Mouse (Mus musculus) kidney, adult 11 months (tissue): ENCODE results near the gene Ccdc157.

Experiments used
- DNase-seq: peaks from one replicate; pipeline ENCODE4 v3.0.0; 2022

Gene Ccdc157

DNA sequence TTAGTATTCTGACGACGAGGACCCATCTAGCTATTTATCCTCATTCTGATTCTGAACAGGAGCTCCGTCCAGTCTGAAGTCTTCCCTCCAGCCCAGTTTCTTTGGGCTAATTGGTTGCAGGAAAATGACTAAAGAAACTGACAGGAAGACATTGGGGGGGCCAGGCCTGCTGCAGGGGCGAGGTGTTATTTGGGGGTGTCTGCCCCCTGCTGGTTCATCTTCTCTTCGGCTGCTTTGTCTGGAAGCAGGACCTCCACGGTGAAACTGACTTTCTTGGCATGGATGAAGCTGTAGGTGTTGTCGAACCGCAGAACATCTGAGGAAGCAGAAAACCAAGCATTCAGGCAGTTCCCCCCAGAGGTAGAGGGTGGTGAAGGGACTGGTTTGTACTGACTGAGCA is 62.0 kb downstream of the Ccdc157 start:
- no peak for DNase-seq

DNA sequence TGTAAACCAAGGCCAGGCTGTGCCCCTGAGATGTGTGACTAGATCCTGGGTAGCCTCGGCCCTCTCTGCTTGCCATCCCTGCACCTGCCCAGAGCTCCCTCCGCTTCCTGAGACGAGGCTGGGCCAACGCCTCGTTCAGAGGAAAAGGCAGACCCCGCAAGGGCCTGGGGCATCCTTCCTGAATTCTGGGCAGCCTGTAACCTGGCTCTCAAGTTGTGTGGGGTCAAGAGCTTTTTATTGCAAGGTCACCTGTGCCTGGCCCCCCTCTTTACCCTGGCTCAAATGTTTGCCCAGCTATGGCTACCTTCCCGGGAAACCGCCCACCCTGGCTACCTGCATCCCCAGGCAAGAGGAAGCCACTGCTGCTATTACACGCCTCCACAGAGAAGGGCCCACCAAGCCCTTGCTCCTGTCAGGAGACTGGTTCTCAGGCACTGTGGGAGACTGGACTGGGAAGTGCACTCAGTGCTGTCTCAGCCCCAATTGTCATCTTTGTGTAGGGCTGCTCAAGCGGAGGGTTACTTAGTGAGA is 62.9 kb downstream of the Ccdc157 start:
- DNase-seq = peak; percentile 26

DNA sequence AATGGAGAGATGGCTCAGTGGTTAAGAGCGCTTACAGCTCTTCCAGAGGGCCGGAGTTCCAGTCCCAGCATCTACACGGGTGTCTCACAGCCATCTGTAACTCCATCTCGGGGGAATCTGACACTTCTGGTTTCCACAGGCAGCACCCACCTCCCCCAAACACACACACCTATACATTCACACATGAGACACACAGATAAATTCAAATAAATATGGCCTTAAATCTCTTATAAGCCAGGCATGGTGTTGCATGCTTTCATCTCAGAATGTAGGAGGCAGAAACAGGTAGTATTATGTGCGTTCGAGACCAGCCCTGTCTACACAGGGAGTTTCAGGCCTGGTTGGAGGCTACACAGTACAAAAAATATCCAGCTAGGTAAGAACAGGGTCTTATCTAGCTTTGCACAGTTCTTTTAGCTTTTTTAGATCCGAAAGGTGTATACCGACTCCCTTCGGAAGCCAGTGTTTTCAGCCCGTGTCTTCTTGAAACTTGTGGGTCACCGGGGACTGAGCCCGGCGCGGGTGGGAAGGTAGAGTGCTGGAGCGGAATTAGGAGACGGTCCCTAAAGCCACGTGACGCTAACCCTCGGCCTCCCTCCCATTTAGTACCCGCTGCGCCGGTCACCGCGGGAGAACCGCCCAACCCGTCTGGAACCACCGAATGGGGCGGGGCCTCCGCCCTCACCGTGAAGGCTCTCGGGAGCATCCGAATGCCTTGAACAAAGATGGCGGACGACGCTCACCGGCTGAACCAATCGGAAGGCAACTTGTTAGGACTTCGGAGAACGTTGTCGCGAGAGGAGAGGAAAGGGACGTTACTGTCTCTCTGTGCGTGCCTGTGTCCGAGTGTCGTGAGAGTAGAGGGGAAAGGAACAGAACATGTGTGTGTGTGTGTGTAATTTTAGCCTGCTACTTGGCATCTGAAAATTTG is 63.8 kb downstream of the Ccdc157 start:
- DNase-seq = peak; percentile 99

DNA sequence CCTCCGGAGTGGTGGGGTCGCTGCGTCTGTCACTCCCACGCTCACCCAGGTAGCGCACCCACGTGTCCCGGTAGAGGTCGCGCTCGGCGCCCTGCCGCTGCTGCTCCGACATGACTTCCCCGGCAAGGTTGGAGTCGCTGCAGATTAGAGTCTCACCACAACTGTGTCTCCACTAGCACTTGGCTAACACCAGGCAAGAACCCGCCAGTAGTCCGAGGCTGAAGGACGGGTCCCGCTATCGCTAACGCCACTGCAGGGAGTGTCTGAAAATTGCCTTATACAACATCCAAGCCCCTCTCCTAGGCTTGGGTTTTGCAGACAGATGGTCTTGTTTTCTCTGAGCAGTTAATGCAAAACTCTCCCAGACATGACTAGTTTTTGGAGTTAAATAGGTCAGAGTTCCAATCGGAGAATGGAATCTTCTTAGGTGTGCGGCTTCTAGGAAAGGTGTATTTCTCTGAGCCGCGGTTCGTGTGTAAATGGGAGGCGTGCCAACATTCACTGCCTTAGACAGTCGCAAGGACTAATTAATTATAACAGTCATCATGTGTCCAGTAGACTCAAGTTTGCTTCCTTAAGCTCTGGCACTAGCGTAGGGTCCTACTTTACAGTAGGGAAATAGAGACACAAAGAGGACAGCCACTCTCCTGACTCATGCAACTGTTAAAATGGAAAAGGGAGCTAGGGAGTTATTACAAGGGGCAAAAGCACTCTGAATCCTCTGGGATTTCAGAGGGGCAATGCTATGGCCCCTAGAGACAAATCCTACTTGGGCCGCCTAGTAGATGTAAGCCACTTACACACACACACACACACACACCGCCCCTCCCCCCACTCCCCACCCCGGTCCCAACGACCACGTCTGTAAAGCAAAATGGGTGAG is 64.7 kb downstream of the Ccdc157 start, which contains the start of gene Mtfp1:
Mtfp1 (minus strand) TSS at position 275 of the 883 bp plus-strand sequence.
- DNase-seq = peak; percentile 77

DNA sequence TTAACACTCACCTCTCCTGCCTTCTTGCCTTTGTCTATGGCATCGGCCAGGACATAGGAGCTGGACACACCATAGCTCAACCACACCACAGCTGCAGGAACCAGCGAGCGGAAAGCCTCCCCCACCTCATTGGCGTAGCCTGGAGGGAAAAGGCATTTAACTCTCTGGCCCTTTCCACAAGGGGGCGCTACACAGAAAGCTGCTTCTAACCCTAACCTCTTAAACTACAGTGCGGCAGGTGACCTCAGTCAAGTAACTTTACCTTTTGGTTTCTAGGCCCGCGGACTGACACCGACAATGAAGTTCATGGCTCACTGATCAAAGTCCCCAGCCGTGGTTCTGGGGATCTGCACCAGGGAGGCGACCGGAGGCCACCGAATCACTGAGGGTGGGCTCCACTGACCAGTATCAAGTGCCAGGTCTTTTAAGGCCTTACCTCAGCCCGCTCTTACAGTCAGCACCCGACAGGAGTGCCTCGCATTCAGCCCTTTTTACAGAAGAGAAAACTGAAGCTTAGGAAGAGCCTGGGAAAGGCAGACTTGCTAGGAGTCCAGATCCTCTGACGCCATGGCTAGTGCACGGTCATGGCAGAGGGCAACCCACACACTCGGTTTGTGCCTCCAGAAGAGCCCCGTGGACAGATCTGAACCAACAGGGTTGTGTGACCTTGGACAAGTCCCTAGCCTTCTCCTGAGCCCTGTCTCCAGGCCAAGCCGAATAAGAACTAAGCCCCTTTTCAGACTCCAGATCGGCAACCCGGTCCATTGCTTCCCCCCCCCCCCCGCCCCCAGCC is 65.5 kb downstream of the Ccdc157 start:
- peak; percentile 76 for DNase-seq

DNA sequence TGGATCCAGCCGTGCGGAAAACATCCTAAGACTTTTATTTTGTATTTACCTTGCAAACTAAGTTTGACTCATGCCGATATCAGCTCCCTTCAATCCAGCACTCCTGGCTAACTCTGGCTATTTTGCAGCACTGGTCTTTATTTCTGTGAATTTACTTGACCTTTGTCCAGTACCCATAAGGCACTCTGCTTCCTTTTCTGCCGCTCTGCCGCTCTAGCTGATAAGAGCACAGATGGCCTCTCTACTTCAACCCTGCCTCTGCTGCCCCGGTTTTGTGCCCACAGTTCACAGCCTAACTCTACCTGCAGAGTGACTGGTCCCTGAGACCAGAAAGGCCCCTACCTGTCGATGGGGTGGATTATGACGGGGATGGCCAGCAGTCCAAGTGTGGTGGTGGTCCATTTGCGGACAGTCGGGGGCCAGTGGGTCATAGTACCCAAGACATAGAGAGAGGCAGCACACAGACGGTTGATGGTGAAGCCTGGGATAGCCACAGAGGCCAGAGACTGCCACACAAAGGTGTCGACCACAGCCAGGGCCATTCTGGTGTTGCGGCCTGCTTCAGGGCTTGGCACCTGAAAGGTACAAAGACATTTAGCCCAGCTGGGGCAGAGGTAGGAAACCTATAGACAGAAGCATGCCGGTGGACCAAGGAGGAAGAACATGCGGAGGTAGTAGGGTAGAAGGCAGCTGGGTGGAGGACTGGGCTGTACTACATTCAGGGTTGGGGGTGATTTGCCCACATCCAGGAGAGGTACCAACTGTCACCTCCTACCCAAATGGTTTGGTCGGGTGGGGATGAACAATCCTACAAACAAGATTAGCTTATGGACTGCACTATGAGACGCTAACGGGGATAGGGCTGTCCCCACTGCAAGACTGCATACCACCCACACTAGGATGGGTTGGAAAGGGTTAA is 66.4 kb downstream of the Ccdc157 start:
- DNase-seq = no peak
